Mouse (Mus musculus) erythroblast, embryonic 14.5 days (primary cell): ENCODE data around the gene Ccdc182.

Experiments
- GATA1 ChIP-seq: IDR thresholded peaks from 2 replicates; pipeline ENCODE4 v1.6.1; 2012; ENCODE audit warnings: low read length, inconsistent platforms, mixed read lengths
- TAL1 ChIP-seq: IDR thresholded peaks from 3 replicates; pipeline ENCODE4 v1.6.1; 2012; ENCODE audit warnings: low read length, inconsistent platforms, mixed read lengths

DNA sequence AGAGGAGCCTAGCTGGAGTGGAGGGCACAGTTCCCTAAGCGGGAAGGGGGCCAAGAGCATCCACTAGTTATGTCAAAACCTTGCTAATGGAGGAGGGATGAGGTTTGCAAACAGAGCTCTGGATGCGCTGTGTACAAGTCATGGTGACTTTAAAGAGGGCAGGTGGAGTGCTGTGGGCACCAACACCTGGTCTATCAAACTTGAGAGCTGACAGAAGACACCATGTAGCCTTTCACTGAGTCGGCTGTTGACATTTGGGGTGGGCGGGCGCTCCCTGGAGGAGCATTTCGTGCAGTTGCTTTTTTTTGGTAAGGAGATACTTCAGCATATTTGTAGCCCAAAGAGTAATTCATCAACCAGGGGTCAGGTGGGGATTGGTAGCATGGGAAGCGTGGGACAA is 42.6 kb upstream of the Ccdc182 start:
- no peak for TF ChIP-seq TAL1
- no peak for TF ChIP-seq GATA1
